Mouse (Mus musculus) c-Kit-positive CD71-positive TER-119-positive erythroid progenitor cells, embryonic 14.5 days (primary cell): Measurements from ENCODE around the gene Pramef17.
"Not testable (repeated sequence)": the region's sequence is repeated elsewhere in the genome, so short reads cannot be mapped to it uniquely, and the experiment has no call there.

Source experiments
- DNase-seq: peaks from one replicate; pipeline ENCODE4 v3.0.0-alpha.2; 2013; ENCODE audit warnings: low spot score

Pramef17 gene

DNA sequence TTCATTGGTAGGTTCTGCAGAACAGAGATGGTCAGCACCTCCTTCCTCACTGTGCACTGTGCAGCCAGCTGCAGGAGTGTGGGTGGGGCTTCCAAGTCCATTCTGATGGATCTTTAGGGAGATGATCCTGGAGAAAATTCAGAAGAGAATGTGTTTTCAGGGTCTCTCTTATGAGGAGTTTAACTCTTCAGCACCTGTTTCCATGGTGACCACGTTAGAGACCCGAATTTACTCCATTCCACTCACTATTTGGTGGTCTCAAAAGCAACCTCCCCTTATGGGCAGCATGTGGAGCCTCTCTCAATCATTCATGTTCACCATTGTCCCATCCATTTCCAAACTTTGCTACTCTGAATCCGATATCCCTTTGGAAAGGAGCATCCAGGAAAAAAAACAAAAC lies at the start of gene Pramef17:
TSS of gene Pramef17 (minus strand) at position 101 of the 400 bp plus-strand sequence.
- DNase-seq: not testable (repeated sequence)

- not testable (repeated sequence) for DNase-seq
These were observed 6.0 kb downstream of the Pramef17 start for GRCm38 (mm10) chr4:143988126-143988525.

- not testable (repeated sequence) for DNase-seq
These were observed 6.7 kb downstream of the Pramef17 start for GRCm38 (mm10) chr4:143987475-143987941.

DNA sequence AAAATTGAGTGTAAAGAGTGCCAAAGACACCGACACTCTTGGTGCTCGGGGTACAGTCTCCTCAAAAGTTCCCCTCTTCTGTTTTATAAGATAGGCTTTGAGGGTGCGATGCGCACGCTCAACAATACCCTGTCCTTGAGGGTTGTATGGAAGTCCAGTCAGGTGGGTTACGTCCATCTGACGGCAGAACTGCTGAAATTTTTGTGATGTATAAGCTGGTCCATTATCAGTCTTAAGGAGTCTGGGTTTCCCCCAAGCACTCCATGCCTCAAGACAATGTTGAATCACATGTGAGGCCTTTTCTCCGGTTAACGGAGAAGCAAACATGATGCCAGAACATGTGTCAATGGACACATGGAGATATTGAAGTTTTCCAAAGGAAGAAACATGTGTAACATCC lies 8.4 kb downstream of the Pramef17 start:
- DNase-seq: not testable (repeated sequence)

DNA sequence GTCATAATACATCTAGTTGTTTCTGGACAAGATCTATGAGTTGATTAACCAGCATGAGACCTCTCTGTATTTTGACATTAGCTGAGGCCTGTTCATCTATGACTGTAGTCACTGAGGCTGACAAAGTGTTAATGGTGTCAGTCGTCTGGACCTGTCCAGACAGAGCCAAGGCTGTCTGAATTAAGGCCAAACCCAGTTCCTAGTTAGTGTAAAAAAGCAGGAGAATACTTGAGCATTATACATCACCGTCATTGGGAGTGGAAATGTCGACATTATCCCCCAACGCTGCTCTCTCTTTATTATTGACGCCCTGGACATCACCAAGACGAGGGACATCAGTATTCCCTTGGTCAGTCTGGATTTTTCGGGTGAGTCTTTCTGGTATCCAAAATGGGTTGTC lies 9.0 kb downstream of the Pramef17 start:
- not testable (repeated sequence) for DNase-seq

- not testable (repeated sequence) for DNase-seq
These were observed 10.7 kb downstream of the Pramef17 start for GRCm38 (mm10) chr4:143983446-143983845.

DNA sequence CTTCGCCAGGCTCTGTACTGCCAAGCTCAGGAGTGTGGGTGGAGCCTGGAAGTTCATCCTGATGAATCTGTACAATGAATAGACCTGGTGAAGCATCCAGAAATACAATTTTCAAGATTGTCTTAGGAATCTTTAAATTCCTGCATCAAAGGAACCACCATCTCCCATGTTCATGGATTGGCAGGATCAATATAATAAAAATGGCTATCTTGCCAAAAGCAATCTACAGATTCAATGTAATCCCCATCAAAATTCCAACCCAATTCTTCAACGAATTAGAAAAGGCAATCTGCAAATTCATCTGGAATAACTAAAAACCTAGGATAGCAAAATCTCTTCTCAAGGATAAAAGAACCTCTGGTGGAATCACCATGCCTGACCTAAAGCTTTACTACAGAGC lies 27.3 kb downstream of the Pramef17 start, which contains the start of gene Gm13101:
TSS of gene Gm13101 (minus strand) at position 101 of the 400 bp plus-strand sequence.
- DNase-seq: not testable (repeated sequence)

DNA sequence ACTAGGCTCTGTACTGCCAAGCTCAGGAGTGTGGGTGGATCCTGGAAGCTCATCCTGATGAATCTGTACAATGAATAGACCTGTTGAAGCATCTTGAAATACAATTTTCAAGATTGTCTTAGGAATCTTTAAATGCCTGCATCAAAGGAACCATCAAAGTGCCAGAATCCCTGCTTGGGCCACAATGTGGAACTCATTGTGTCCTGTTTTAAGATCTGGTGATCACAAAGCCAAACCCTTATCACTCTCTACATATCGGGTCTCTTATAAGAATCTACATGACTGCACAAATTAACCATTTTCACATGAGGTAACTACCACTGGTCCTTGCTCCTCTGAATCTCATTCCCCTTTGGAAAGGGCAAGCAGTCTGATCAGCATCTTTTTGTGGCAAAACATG lies 43.3 kb downstream of the Pramef17 start, which contains the start of gene Pramef25:
TSS of gene Pramef25 (minus strand) at position 101 of the 400 bp plus-strand sequence.
- DNase-seq: not testable (repeated sequence)
